Comparison of ENCODE assay signal across 9 mouse cellular contexts in genomic region chr3:101709379-101709970, GRCm38 (mm10).
DNase-seq lines count a peak whose midpoint lies in the region; ATAC-seq and TF ChIP-seq lines count a peak whose summit lies in the region.
"Had no signal": no experiment of that assay in that cellular context is flagged by ENCODE, and none has a peak within 500 bp of the region (broad histone marks: within the 10 kb centered on the region; RNA-seq: fewer than 3 reads in every experiment).

No protein-coding gene starts in this region.

- intact Hi-C loops in heart, postnatal 36 days (cut with DNase I): loop anchor here (5.0 kb wide), 2 partner anchors 93 to 202 kb away; no protein-coding TSS in a partner anchor

- H3K9ac ChIP-seq in hindbrain, postnatal 0 days (replicated peaks; ENCODE audit: low read length): no peak overlapping the region

- no peaks in the 10 kb centered on the region for H3K36me3 ChIP-seq in hindbrain, postnatal 0 days (ENCODE audit: insufficient read depth, low read length)

- no peak overlapping the region for H3K4me3 ChIP-seq in hindbrain, postnatal 0 days (ENCODE audit: low read length)
- H3K4me3 ChIP-seq: megakaryocyte, embryonic 14.5 days had no signal

- ATAC-seq in erythroid progenitor cell, adult 5-6 weeks (replicated peaks; ENCODE audit: low FRiP score, poor library complexity, severe bottlenecking): no peak
- no peak for ATAC-seq in hindbrain, postnatal 0 days

- DNase-seq in cerebellum, adult 11-12 months: peak; percentile 50
- no peak for DNase-seq in cerebellum, adult 11 months
- DNase-seq in cerebellum, postnatal 10 days: peak; percentile 34 to 50
- peak; percentile 58 to 64 for DNase-seq in heart, postnatal 36 days
- DNase-seq in kidney, postnatal 4 days: peak; percentile 43 to 61
- DNase-seq in hindbrain, postnatal 0 days (ENCODE audit: low spot score): no peak
- DNase-seq in layer of hippocampus, adult 9-10 months (ENCODE audit: low spot score): no peak

- no peak for TF ChIP-seq CTCF in hindbrain, postnatal 0 days (IDR thresholded peaks at IDR 0.05; ENCODE audit: low read depth)

- no peaks in the 10 kb centered on the region for H3K27me3 ChIP-seq in hindbrain, postnatal 0 days (ENCODE audit: insufficient read depth, low read length)

- no peaks in the 10 kb centered on the region for H3K9me3 ChIP-seq in hindbrain, postnatal 0 days (ENCODE audit: low read length)
- H3K9me3 ChIP-seq: megakaryocyte, embryonic 14.5 days had no signal

- WGBS in hindbrain, postnatal 0 days: 75% methylated on average over 12 of the region's 12 CpGs

- H3K27ac ChIP-seq in hindbrain, postnatal 0 days: no peak overlapping the region

- H3K4me2 ChIP-seq in hindbrain, postnatal 0 days (ENCODE audit: low read depth, low read length): no peak overlapping the region

- H3K4me1 ChIP-seq in hindbrain, postnatal 0 days (ENCODE audit: insufficient read depth, low read length): peaks cover 10% of the 10 kb centered on the region; the same call in 1 of the 2 replicates

Comparison
In these comparisons a context has a peak if more than half of its experiments do, and no peak if none do; other contexts are left out.
1. DNase-seq: peak in cerebellum, adult 11-12 months (single experiment), cerebellum, postnatal 10 days (2 of 2), heart, postnatal 36 days (2 of 2) and kidney, postnatal 4 days (2 of 2); none in cerebellum, adult 11 months (single experiment), hindbrain, postnatal 0 days (single experiment) and layer of hippocampus, adult 9-10 months (single experiment).